Mouse (Mus musculus) megakaryocyte-erythroid progenitor cell, adult 5-6 weeks (primary cell): ENCODE measurements around the gene Tmem30c. TPM values are rescaled to one million over a fixed set of nuclear protein-coding genes. Genes with fewer than 3 reads are reported as not detected.

Experiments used
- ATAC-seq: replicated peaks from 2 replicates; pipeline ENCODE4 v1.8.0; 2016; ENCODE audit warnings: mild to moderate bottlenecking, inconsistent platforms; ENCODE audit not compliant: severe bottlenecking, poor library complexity, low FRiP score, low TSS enrichment
- total RNA-seq, 2 experiments: library from RNA; stranded (forward) in 1 of 2; stranded (reverse) in 1 of 2; fragments of 200-1000, 215-1000 nt in 1 of 2; fragments of >200 nt in 1 of 2; fragmentation: Nextera tagmentation in 1 of 2; gene quantifications; 2 replicates each; pipeline ENCODE4 v1.2.3; 2014 to 2017

Gene Tmem30c
- total RNA-seq (2014; fragmentation: Nextera tagmentation) (0.31 TPM in 1 of 2 replicates, not detected in the other), total RNA-seq (2017) (not detected in 2 replicates)

DNA sequence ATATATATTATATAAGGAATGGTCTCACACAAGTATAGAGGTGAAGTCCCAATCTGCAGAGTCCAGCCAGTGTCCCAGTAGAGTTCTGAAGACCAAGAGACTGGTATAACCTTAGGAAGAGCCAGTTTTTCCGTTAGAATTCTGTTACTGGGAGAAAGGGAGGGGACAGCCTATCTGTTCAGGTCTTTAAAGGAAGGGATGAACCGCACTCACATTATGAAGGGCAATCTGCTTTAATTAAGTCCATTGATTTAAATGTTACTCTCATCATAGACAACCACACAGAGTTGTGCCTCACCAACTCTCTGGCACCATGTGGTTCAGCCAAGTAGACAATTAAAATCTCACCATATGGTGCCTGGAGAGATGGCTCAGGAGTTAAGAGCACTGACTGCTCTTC, at the start of gene Tmem30c:
TSS of gene Tmem30c (minus strand) at position 101 of the 400 bp plus-strand sequence.
- ATAC-seq = no peak

- ATAC-seq = no peak
These were observed 47.9 kb upstream of the Tmem30c start for GRCm38 (mm10) chr16:57340613-57340898.

- no peak for ATAC-seq
These were observed 47.3 kb upstream of the Tmem30c start for GRCm38 (mm10) chr16:57339765-57340612.

DNA sequence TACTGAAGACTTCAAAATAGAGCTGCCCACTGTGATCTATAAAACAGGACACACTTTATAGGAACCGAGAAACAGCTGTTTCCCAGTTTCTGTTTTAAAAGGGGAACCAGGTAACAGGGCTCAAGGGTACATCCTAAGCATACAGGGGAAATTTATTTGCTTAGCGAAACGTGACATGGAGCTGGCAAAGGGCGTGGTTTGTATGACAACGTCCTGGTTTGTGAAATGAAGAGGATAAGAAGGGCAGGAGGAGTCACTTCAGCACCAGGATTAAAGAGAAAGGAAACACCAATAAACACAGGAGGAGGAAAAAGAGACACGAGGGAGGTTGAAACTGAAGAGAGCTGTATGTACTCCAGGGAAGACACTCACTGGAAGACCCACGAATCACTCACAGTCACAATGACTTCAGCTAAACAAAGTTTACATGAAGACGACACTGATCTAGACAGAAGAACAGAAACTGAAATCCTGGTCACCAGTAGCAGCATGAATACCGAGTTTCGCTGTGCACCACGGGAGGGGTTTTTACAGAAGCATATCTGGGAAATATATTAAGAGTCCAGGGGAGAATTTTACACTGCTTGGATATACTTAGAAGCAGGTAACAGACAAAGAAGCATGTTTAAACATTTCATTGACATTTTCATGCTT, 44.2 kb upstream of the Tmem30c start:
- peak; percentile 91 for ATAC-seq

- ATAC-seq = no peak
These were observed 39.6 kb upstream of the Tmem30c start for GRCm38 (mm10) chr16:57332301-57332700.

DNA sequence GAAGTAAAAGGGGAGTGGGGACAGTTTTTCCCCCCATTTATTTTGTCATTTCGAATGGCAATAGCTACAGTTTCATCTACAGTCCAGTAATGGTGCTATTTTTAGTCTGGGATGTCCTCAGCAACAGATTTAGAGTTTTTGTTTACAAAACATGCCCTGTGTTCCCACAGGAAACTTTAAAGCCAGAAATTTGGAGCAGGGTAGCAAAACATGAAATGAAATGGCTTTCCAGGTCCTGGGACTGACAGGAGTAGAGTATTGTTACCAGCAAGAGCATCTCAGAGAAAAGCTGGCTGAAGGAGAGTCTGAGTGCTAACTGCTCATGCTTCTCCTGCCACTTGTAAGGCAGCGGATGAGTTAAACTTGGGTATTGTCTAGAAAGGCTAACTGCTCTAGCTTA, 37.4 kb upstream of the Tmem30c start:
- ATAC-seq = no peak

DNA sequence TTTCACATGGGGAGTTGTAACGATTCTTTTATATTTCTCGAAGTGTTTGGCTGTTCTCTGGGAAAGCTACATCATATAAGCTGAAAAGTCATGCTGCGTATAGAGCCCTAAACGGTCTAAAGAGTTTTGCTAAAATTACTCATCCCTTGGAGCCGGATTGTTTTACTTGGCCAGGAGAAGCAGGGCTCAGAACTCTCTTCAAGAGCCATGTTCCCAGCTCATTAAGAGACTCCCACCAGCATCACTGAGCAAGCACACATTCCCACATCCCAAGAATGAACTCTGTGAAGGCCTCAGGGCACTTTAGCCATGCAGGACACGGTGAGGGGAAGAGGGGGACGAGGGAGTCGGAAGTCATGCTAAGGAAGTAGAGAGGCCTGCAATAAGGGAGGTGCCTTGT, 36.4 kb upstream of the Tmem30c start:
- no peak for ATAC-seq

- no peak for ATAC-seq
These were observed 34.3 kb upstream of the Tmem30c start for GRCm38 (mm10) chr16:57326996-57327395.

DNA sequence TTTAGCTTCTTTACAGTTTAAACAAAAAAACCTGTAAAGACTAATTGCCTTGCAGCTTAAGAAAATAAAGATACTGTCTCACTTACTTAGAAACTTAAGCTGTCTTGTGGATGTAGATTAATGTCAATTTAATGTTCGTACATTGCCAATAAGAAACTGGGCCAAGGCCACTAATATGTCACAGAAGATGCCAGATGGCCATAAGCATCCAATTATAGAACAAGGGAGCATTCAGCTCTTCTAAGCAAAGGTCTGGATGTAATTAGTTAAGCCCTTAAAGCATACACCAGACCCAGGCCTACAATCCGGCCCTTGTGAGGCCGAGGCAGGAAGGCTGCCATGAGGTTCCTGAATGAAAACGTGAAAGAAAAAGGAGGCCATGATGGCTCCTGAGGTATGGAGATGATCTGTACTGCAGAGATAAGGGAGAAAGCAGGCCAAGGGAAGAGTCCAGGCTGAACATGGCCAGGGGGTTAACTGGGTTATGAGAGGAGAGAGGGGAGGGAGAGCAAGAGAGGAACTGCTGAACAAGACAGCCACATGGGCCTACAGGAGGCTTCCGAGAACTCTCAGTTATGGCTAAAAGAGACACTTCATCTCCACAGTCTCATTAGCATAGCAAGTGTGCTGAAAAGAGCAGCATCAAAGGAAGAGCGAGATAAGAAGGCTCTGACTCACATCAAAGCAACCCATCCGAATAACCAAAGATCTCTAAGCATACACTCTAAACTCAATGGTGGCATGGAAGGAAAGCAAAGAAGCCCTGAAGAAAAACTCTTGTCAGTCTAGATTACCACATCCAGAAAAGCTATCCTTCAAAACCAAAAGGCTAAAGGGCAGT, 26.8 kb upstream of the Tmem30c start:
- ATAC-seq = no peak

DNA sequence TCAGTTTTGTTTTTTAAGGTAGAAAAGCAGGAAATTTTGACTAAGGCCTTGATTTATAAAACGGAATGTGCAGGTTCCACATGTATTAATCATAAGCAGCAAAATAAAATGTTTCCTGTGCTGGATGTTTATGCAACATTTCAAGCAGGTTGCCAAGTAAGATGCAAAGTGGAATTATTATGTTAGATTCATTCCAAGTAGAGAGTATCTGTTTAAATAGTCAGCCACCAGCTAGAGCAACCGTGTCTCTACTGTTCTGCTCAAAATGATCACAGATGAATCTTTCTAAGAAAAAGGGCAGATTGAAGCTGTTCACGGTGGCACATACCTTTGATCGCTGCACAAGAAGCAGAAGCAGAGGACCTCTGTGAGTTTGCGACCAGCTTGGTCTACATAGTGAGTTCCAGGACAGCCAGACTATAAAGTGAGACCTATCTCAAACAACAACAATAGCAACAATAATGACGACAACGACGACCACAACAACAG, 26.0 kb upstream of the Tmem30c start:
- no peak for ATAC-seq

GRCm38 (mm10) chr16:57317882-57318636, 25.4 kb upstream of the Tmem30c start:
- no peak for ATAC-seq

DNA sequence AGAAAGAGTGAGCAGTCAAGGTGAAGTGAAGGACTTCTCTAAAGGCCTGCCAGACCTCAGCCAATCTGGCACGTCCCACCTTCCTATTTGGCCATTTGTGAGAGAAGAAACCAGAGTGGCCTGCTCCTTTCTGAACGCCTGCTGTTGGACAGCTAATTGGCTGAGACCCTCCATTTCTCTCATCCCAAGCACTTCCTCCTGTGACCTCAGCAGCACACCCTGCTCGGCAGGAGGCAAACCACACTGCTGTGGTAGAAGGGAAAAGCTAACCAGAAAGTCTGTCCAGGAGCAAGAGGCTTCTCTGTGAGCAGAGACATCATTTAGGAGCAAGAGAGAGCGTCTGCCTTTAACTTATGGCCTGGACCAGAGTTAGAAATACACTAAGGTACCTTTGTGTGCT, 24.5 kb upstream of the Tmem30c start:
- ATAC-seq = no peak

- no peak for ATAC-seq
These were observed 22.4 kb upstream of the Tmem30c start for GRCm38 (mm10) chr16:57315026-57315425.

DNA sequence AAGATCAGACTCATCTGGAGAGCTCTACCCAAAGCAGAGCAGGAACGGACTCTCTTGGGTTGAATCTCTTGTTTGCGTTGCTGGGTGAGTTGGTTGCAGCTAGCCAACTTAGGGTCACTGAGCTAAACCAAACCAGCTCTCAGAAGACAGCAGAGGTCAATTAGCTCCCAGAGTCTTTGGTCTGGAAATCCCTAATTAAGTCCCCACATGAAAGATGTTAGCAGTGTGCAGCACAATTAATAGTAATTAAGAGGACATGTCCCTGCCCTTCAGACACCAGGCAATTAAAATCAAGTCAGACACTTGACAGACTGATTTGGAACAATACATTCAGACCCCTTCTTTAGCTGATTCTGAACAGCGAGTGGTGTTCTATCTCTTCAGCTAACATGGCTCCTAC, 21.6 kb upstream of the Tmem30c start:
- ATAC-seq = no peak

- ATAC-seq = no peak
These were observed 20.8 kb upstream of the Tmem30c start for GRCm38 (mm10) chr16:57313487-57313886.

DNA sequence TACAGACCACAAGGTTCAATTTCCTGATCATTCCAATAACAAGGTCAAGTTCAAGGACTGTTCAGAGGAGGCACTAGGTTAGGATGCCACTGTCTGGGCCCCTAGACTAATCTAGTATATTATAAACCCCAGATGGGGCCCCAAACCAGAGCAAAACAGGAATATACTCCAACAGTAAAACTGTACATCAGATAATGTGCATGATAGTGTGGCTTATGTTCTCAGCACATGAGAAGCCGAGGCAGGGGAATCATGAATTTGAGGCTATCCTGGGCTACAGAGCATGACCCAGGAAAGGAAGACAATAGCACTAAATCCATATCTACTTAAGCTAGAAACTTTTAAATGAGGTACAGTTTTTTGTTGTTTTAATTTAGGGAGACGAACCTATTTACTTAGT, 19.5 kb upstream of the Tmem30c start:
- no peak for ATAC-seq

- ATAC-seq = no peak
These were observed 12.8 kb upstream of the Tmem30c start for GRCm38 (mm10) chr16:57305463-57305862.

GRCm38 (mm10) chr16:57303716-57304115, 11.1 kb upstream of the Tmem30c start:
- ATAC-seq = no peak
